Mouse (Mus musculus): ENCODE measurements around the gene Smoc1. TPM values are rescaled to one million over a fixed set of nuclear protein-coding genes. Genes with fewer than 3 reads are reported as not detected.

The Smoc1 gene
- polyA plus RNA-seq, 1 experiment from 2014 or later = 0.12 TPM

DNA sequence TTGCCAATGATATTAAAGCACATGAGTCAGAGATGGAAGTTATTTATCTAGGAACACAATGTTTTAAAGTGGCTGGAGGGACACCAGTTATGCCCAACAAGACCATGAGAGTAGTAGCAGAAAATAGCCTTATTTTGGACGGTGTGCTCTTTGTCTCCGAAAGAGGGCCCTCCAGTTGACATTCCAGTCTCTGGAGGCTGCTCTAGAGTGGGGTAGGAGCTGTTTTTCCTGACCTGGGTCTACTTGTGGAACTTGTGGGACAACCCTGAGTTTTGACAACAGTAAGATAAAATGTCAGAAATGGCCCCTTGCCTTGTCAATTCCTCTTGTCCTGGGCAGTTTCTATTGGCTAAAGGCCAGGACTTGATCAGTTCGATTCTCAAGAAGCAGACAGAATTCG, 104.5 kb downstream of the Smoc1 start:
- TF ChIP-seq CTCF (IDR thresholded peaks at IDR 0.05) = no peak
- DNase-seq (ENCODE audit: low read depth, low spot score) (no peak), ATAC-seq (no peak)
- CTCF ChIA-PET = no interaction called here
- peaks cover 33% of the 10 kb centered on the region for H3K27me3 ChIP-seq
- POLR2A ChIA-PET = no interaction called here
- in situ Hi-C loops (cut with MboI; ENCODE audit: low pct_unique_long_range_greater_than_20kb) = no loop called here

DNA sequence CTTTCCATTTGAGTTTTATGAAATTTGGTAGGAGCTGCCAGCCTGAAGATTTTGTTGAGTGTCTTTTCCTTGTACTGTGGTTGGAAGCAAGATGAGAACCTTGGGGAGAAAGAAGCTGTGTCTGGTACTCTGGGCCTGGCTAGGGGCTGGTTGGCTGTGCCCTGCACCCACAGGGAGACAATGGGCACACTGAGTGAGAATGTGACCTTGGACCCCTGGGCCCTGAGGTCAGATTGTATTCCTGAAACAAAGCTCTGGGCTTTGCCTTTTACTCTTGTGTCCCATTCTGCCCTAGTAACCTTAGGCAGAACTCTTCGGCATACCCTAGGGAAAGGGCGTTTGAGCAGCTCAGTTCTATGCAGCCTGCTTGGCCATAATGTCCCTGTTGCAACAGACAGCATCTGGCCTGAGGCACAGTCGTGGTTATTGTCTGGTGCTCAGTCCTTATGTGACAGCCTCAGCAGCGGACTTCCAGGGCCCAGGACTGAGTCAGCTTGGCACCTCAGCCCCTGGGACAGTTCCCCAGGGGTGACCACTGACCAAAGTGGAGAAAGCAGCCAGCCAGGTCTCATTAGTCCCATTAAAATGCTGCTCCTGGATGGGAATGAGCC, 106.6 kb downstream of the Smoc1 start:
- in situ Hi-C loops (cut with MboI; ENCODE audit: low pct_unique_long_range_greater_than_20kb) = no loop called here
- ChIA-PET CTCF (no interaction called here), POLR2A (no interaction called here)
- H3K27me3 ChIP-seq = peaks cover 35% of the 10 kb centered on the region
- DNase-seq (ENCODE audit: low read depth, low spot score) = no peak
- ATAC-seq = no peak
- no peak for TF ChIP-seq CTCF (IDR thresholded peaks at IDR 0.05)

DNA sequence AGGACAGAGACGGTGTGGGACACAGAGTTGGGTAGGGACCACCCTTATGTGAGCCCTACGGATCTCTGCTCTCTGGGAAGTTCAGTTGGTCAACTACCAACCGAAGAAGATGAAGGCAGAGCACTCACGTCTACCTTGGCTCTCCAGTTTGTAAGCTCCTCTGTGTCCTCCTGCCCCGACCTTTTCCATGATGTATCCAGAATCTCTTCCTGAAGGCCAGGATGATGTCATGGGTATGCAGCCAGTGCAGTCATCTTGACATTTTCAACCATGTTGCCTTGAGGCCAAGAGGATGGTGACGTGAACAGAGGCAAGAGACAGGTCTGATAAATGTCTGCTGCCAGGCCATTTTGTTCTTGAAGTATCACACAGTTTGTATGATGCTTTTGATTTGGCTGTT, 111.6 kb downstream of the Smoc1 start:
- in situ Hi-C loops (cut with MboI; ENCODE audit: low pct_unique_long_range_greater_than_20kb) = no loop called here
- TF ChIP-seq CTCF (IDR thresholded peaks at IDR 0.05) = no peak
- ATAC-seq = no peak
- ChIA-PET POLR2A (no interaction called here), CTCF (interaction anchor here (1.1 kb wide), 1 partner anchor 26 kb away, joined by 3 read pairs; no protein-coding TSS in a partner anchor)
- H3K27me3 ChIP-seq = peaks cover 27% of the 10 kb centered on the region
- DNase-seq (ENCODE audit: low read depth, low spot score) = no peak

DNA sequence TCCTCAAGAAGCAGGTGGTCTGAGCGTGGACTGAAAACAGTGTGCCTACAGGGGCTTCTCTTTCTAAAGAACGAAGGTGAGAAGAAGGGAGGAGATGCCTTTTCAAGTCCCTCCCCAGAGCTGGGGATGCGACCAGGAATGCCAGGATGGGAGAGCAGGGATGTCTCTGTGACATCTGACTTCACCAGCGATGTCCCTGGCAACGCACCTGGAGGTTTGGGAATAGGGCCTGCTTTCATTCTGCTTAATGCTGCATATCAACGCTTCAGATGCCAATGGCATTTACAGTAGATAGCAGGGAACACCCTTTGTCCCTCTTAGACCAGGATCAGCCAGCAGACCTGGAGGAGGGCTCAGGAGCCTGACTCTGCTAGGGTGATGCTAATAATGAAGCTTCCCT, 112.9 kb downstream of the Smoc1 start:
- DNase-seq (ENCODE audit: low read depth, low spot score) (no peak), ATAC-seq (no peak)
- in situ Hi-C loops (cut with MboI; ENCODE audit: low pct_unique_long_range_greater_than_20kb) = no loop called here
- TF ChIP-seq CTCF (IDR thresholded peaks at IDR 0.05) = no peak
- POLR2A ChIA-PET = no interaction called here
- CTCF ChIA-PET = no interaction called here
- H3K27me3 ChIP-seq = peaks cover 23% of the 10 kb centered on the region

DNA sequence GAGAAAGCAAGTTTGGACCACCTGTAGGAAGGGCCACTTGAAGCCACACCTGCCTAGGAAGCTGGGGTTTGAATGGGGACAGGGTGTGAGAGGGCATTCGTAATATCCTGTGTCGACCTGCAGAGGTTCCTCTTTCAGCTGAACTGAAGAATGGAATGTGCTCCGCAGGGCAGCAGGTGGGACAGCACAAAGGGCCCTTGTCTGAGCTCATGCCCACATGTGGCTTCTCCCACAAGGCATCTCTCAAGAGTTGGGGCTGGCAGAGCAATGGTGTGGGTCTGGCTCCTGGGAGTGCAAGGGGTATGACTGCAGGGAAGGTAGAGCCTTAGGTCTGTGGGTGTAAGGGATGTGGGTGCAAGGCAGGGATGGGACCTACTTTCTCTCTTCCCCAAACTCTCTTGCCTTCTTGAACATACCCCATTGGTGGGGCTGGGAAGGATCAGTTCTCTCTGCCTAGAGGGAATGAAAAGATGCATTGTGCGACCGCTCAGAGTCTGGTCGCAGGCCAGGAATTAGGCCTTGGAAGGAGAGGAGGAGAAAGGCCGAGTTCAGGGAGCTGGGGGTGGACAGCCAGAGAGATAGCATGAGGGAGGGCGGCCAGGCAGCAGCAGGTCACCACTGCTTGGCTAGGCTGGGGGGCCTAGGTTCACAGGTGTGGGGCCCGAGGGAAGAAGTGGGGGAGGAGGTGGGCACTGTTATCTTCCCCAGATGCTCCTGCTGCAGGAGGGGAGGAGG, 114.2 kb downstream of the Smoc1 start:
- no peak for DNase-seq (ENCODE audit: low read depth, low spot score)
- in situ Hi-C loops (cut with MboI; ENCODE audit: low pct_unique_long_range_greater_than_20kb) = no loop called here
- ATAC-seq = no peak

DNA sequence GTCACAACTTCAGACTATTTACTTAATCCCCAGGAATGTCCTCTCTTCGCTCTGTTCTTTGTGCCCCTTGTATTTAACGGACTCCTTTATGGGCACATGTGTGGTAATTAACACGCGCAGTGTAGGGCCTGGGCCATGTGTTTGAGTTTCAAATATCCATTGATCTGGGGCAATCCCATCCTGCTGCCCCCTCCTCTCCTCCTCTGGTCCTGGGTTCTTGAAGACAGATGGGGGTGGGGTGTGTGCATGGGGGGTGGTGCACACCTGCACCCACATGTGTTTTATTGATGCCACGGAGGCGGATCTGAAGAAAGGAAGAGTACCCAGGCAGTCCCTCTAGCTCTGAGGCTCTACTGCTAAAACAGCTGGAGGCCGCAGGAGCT, 114.7 kb downstream of the Smoc1 start:
- peaks cover 11% of the 10 kb centered on the region for H3K27me3 ChIP-seq
- no peak for ATAC-seq
- no peak for TF ChIP-seq CTCF (IDR thresholded peaks at IDR 0.05)
- ChIA-PET POLR2A (no interaction called here), CTCF (no interaction called here)
- DNase-seq (ENCODE audit: low read depth, low spot score) = no peak
- in situ Hi-C loops (cut with MboI; ENCODE audit: low pct_unique_long_range_greater_than_20kb) = no loop called here

More for the DNA sequence above, 114.2 kb downstream of the Smoc1 start:
- ChIA-PET CTCF (no interaction called here), POLR2A (no interaction called here)
- H3K27me3 ChIP-seq = peaks cover 17% of the 10 kb centered on the region
- TF ChIP-seq CTCF (IDR thresholded peaks at IDR 0.05) = no peak

DNA sequence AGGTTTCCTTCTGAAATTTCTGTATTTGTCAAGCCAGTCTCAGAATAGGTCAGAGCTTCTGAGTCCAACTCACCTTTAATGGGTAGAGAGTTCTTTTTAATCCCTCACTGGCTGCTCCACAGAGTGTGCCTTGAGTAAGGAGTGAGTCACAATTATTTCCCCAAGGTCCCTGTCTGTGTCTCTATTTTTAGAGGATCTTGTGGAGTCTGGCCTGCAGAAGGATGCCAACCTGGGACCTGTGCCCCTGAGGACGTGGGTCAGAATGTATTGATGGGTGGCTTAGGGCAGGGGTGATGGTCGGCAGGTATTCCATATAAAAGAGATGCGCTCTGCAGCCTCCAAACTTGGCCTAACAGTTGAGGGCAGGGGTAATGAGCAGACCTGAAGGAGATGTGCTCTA, 115.6 kb downstream of the Smoc1 start:
- DNase-seq (ENCODE audit: low read depth, low spot score) (no peak), ATAC-seq (no peak)
- ChIA-PET CTCF (no interaction called here), POLR2A (no interaction called here)
- in situ Hi-C loops (cut with MboI; ENCODE audit: low pct_unique_long_range_greater_than_20kb) = no loop called here
- H3K27me3 ChIP-seq = peaks cover 7% of the 10 kb centered on the region
- TF ChIP-seq CTCF (IDR thresholded peaks at IDR 0.05) = no peak

DNA sequence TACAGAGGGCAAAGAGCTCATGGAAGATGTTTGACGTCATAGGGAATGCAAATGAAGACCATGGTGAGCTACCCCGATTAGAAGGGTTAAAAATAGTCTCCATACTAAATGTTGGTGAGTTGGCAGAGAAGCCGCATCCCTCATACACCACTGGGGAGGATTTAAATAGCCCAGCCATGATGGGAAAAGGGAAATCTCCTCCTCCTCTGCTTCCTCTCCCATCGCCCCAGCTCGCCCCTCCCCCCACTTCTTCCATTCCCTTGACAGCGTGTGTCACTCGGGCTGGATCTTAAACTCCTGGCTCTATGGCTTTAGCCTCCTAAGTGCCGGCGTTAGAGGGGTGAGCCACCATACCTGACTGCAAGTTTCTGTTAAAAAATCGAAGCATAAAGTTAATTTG, 117.6 kb downstream of the Smoc1 start:
- in situ Hi-C loops (cut with MboI; ENCODE audit: low pct_unique_long_range_greater_than_20kb) = no loop called here
- DNase-seq (ENCODE audit: low read depth, low spot score) = no peak
- ChIA-PET POLR2A (no interaction called here), CTCF (interaction anchor here (1.2 kb wide), 1 partner anchor 10 kb away, joined by 3 read pairs; no protein-coding TSS in a partner anchor)
- peaks cover 7% of the 10 kb centered on the region for H3K27me3 ChIP-seq
- ATAC-seq = no peak
- no peak for TF ChIP-seq CTCF (IDR thresholded peaks at IDR 0.05)

DNA sequence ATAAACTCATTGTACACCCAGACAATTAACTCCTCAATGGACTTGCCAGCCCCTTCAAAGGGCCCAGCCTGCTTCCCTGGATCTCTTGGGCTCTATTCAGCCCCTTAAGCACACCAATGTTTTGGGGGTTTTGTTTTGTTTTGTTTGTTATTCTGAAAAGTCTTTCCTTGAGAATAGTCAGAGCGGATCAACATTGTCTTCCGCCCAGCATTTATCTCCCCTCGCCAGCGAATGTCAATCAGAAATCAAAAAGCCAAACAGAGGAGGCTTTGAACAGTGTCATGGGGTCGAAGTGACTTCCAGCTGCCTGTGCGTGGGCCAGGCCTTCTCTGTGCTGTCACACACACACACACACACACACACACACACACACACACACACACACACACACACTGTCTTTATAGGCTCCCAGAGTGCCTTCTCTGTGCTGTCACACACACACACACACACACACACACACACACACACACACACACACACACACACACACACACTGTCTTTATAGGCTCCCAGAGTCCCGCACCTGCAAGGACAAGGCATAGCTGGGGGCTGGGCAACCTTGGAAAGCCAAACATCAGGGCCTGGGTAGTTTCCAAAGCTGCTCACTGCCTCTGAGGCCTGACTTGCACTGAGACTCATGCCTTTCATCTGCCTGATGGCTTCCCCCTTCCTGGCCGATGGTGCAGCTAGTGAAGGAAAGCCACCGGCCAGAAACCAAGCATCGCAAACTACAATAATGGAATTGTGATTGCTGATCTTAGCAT, 120.0 kb downstream of the Smoc1 start:
- TF ChIP-seq CTCF (IDR thresholded peaks at IDR 0.05) = no peak
- peaks cover 7% of the 10 kb centered on the region for H3K27me3 ChIP-seq
- DNase-seq (ENCODE audit: low read depth, low spot score) (no peak), ATAC-seq (no peak)
- ChIA-PET POLR2A (no interaction called here), CTCF (no interaction called here)
- in situ Hi-C loops (cut with MboI; ENCODE audit: low pct_unique_long_range_greater_than_20kb) = no loop called here

DNA sequence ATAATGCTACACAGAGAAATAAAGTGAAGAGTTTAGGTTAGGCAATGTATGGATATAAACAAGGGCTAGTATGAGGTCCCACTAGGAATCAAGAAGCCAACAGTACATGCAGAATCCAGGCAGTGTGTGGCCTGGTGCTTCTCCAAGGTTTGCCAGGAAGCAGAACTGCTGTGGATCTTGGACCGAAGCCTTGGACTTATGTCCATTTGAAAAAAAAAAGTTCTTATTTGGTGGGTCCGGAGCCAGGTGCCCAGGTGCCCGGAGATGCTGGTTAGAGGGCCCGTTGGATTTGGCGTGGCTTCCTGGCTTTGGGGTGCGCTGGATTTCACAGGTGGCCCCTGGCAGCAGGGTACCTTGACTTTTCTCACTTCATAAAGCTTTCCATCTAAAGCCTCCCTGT, 121.3 kb downstream of the Smoc1 start:
- H3K27me3 ChIP-seq = peaks cover 6% of the 10 kb centered on the region
- TF ChIP-seq CTCF (IDR thresholded peaks at IDR 0.05) = no peak
- ATAC-seq (no peak), DNase-seq (ENCODE audit: low read depth, low spot score) (no peak)
- in situ Hi-C loops (cut with MboI; ENCODE audit: low pct_unique_long_range_greater_than_20kb) = no loop called here
- ChIA-PET CTCF (interaction anchor here (1.0 kb wide), 1 partner anchor 9 kb away, joined by 3 read pairs; no protein-coding TSS in a partner anchor), POLR2A (no interaction called here)

DNA sequence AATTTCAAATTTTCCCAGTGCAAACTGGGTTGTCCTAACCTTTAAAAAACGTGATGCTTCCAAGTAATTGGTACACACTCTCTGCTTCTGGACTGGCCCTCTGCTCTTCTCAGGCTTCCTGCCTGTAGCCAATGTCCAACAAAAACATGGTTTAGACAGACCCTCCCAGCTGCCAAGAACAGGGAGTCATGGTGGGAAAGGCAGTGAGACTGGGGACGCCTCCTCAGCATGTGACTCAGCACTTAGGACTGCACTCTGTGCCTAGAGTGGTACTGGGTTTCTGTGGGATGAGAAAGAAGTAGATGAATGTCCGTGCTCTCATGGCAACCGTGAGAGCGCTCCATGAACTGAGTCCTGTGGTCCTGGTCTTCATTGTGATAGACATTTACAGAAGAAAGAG, 124.3 kb downstream of the Smoc1 start:
- DNase-seq (ENCODE audit: low read depth, low spot score) (no peak), ATAC-seq (no peak)
- in situ Hi-C loops (cut with MboI; ENCODE audit: low pct_unique_long_range_greater_than_20kb) = no loop called here
- TF ChIP-seq CTCF (IDR thresholded peaks at IDR 0.05) = no peak
- H3K27me3 ChIP-seq = no peaks in the 10 kb centered on the region
- ChIA-PET POLR2A (no interaction called here), CTCF (no interaction called here)
